Mouse (Mus musculus): ENCODE data around the gene Agtrap. TPM values are rescaled to one million over a fixed set of nuclear protein-coding genes. Genes with fewer than 3 reads are reported as not detected.
"Not testable (repeated sequence)": the region's sequence is repeated elsewhere in the genome, so short reads cannot be mapped to it uniquely, and the experiment has no call there.

The Agtrap gene
- polyA plus RNA-seq, 1 experiment from 2014 or later: 15.8 TPM

- ATAC-seq (replicated peaks; ENCODE audit: insufficient number of reproducible peaks, insufficient read depth, low FRiP score, low read depth): no peak
- Histone ChIP-seq H3K4me2 (no peak overlapping the region), H3K4me1 (replicated peaks) (peaks cover 15% of the 10 kb centered on the region), H3K9ac (no peak overlapping the region), H3K9me3 (replicated peaks) (no peaks in the 10 kb centered on the region), H3K36me3 (peaks cover 58% of the 10 kb centered on the region), H3K27me3 (no peaks in the 10 kb centered on the region), H3K27ac (peak overlapping the region; percentile 76), H3K4me3 (no peak overlapping the region)
- WGBS: 84% methylated on average over 7 of the region's 7 CpGs
Observed at GRCm38 (mm10) chr4:148056246-148056645, 31.6 kb downstream of the Agtrap start.

GRCm38 (mm10) chr4:148054961-148055695, 32.7 kb downstream of the Agtrap start:
- ATAC-seq (replicated peaks; ENCODE audit: insufficient number of reproducible peaks, insufficient read depth, low FRiP score, low read depth): no peak
- WGBS: 92% methylated on average over 21 of the region's 21 CpGs
- H3K27ac ChIP-seq: no peak overlapping the region

GRCm38 (mm10) chr4:148053417-148053920, 34.4 kb downstream of the Agtrap start:
- Histone ChIP-seq H3K36me3 (peaks cover 82% of the 10 kb centered on the region), H3K4me1 (replicated peaks) (peaks cover 12% of the 10 kb centered on the region), H3K9me3 (replicated peaks) (no peaks in the 10 kb centered on the region), H3K27me3 (no peaks in the 10 kb centered on the region), H3K9ac (no peak overlapping the region), H3K4me2 (no peak overlapping the region), H3K27ac (no peak overlapping the region), H3K4me3 (no peak overlapping the region)
- 92% methylated on average over 12 of the region's 12 CpGs for WGBS
- ATAC-seq (replicated peaks; ENCODE audit: insufficient number of reproducible peaks, insufficient read depth, low FRiP score, low read depth): no peak

More at GRCm38 (mm10) chr4:148054961-148055695, 32.7 kb downstream of the Agtrap start:
- Histone ChIP-seq H3K4me1 (replicated peaks) (peaks cover 12% of the 10 kb centered on the region), H3K9me3 (replicated peaks) (no peaks in the 10 kb centered on the region), H3K27me3 (no peaks in the 10 kb centered on the region), H3K4me3 (no peak overlapping the region), H3K36me3 (peaks cover 69% of the 10 kb centered on the region), H3K9ac (no peak overlapping the region), H3K4me2 (no peak overlapping the region)

GRCm38 (mm10) chr4:148052976-148053375, 34.9 kb downstream of the Agtrap start:
- WGBS: 64% methylated on average over 2 of the region's 2 CpGs

GRCm38 (mm10) chr4:148051886-148052285, 35.9 kb downstream of the Agtrap start:
- no peak for ATAC-seq (replicated peaks; ENCODE audit: insufficient number of reproducible peaks, insufficient read depth, low FRiP score, low read depth)
- H3K27ac ChIP-seq: no peak overlapping the region
- H3K9me3 ChIP-seq (replicated peaks): no peaks in the 10 kb centered on the region
- no peaks in the 10 kb centered on the region for H3K27me3 ChIP-seq
- H3K4me1 ChIP-seq (replicated peaks): peaks cover 7% of the 10 kb centered on the region; the same call in 1 of the 2 replicates
- H3K36me3 ChIP-seq: peaks cover 82% of the 10 kb centered on the region
- H3K4me2 ChIP-seq: no peak overlapping the region
- H3K4me3 ChIP-seq: no peak overlapping the region
- WGBS: 96% methylated on average over 11 of the region's 11 CpGs
- H3K9ac ChIP-seq: no peak overlapping the region

More at GRCm38 (mm10) chr4:148052976-148053375, 34.9 kb downstream of the Agtrap start:
- H3K27ac ChIP-seq: no peak overlapping the region
- peaks cover 87% of the 10 kb centered on the region for H3K36me3 ChIP-seq
- no peaks in the 10 kb centered on the region for H3K27me3 ChIP-seq
- no peak overlapping the region for H3K4me3 ChIP-seq
- 0 out of 2 replicates have a peak, but pooled peaks have one; percentile 12 for ATAC-seq (replicated peaks; ENCODE audit: insufficient number of reproducible peaks, insufficient read depth, low FRiP score, low read depth)
- H3K9me3 ChIP-seq (replicated peaks): no peaks in the 10 kb centered on the region
- no peak overlapping the region for H3K9ac ChIP-seq
- peaks cover 12% of the 10 kb centered on the region for H3K4me1 ChIP-seq (replicated peaks)
- H3K4me2 ChIP-seq: no peak overlapping the region

GRCm38 (mm10) chr4:148051046-148051776, 36.6 kb downstream of the Agtrap start:
- H3K4me3 ChIP-seq: no peak overlapping the region
- H3K27ac ChIP-seq: no peak overlapping the region
- peaks cover 77% of the 10 kb centered on the region for H3K36me3 ChIP-seq
- no peaks in the 10 kb centered on the region for H3K27me3 ChIP-seq
- ATAC-seq (replicated peaks; ENCODE audit: insufficient number of reproducible peaks, insufficient read depth, low FRiP score, low read depth): no peak
- H3K4me2 ChIP-seq: no peak overlapping the region
- H3K9ac ChIP-seq: no peak overlapping the region
- 90% methylated on average over 13 of the region's 13 CpGs for WGBS
- H3K9me3 ChIP-seq (replicated peaks): no peaks in the 10 kb centered on the region
- peaks cover 6% of the 10 kb centered on the region; the same call in 1 of the 2 replicates for H3K4me1 ChIP-seq (replicated peaks)

GRCm38 (mm10) chr4:148050396-148050914, 37.4 kb downstream of the Agtrap start:
- H3K4me3 ChIP-seq; ATAC-seq (replicated peaks; ENCODE audit: insufficient number of reproducible peaks, insufficient read depth, low FRiP score, low read depth); H3K27me3 ChIP-seq; H3K4me2 ChIP-seq; H3K9me3 ChIP-seq (replicated peaks); H3K9ac ChIP-seq; H3K27ac ChIP-seq; H3K4me1 ChIP-seq (replicated peaks): not testable (repeated sequence)
- H3K36me3 ChIP-seq: peaks cover 70% of the 10 kb centered on the region
- 90% methylated on average over 3 of the region's 3 CpGs for WGBS

GRCm38 (mm10) chr4:148046450-148047031, 41.3 kb downstream of the Agtrap start:
- Histone ChIP-seq H3K4me3 (no peak overlapping the region), H3K27ac (no peak overlapping the region), H3K36me3 (peaks cover 52% of the 10 kb centered on the region), H3K9me3 (replicated peaks) (no peaks in the 10 kb centered on the region), H3K9ac (no peak overlapping the region), H3K4me1 (replicated peaks) (peaks cover 25% of the 10 kb centered on the region), H3K4me2 (no peak overlapping the region), H3K27me3 (no peaks in the 10 kb centered on the region)
- WGBS: 51% methylated on average over 4 of the region's 4 CpGs
- ATAC-seq (replicated peaks; ENCODE audit: insufficient number of reproducible peaks, insufficient read depth, low FRiP score, low read depth): no peak

GRCm38 (mm10) chr4:148044113-148044512, 43.7 kb downstream of the Agtrap start:
- Histone ChIP-seq H3K4me3 (no peak overlapping the region), H3K9me3 (replicated peaks) (no peaks in the 10 kb centered on the region), H3K27me3 (no peaks in the 10 kb centered on the region), H3K4me2 (no peak overlapping the region), H3K27ac (no peak overlapping the region), H3K9ac (no peak overlapping the region), H3K4me1 (replicated peaks) (peaks cover 46% of the 10 kb centered on the region), H3K36me3 (peaks cover 31% of the 10 kb centered on the region)
- 88% methylated on average over 2 of the region's 2 CpGs for WGBS
- no peak for ATAC-seq (replicated peaks; ENCODE audit: insufficient number of reproducible peaks, insufficient read depth, low FRiP score, low read depth)

- H3K27ac ChIP-seq; H3K9me3 ChIP-seq (replicated peaks); H3K27me3 ChIP-seq; H3K9ac ChIP-seq; H3K4me3 ChIP-seq; ATAC-seq (replicated peaks; ENCODE audit: insufficient number of reproducible peaks, insufficient read depth, low FRiP score, low read depth); H3K4me2 ChIP-seq: not testable (repeated sequence)
- H3K36me3 ChIP-seq: peaks cover 23% of the 10 kb centered on the region
- peaks cover 46% of the 10 kb centered on the region for H3K4me1 ChIP-seq (replicated peaks)
- WGBS: 86% methylated on average over 8 of the region's 8 CpGs
Observed at GRCm38 (mm10) chr4:148043327-148043726, 44.5 kb downstream of the Agtrap start.

GRCm38 (mm10) chr4:148041611-148042191, 46.1 kb downstream of the Agtrap start:
- 3% methylated on average over 16 of the region's 16 CpGs for WGBS

More at GRCm38 (mm10) chr4:148041611-148042191, 46.1 kb downstream of the Agtrap start:
- H3K27me3 ChIP-seq: no peaks in the 10 kb centered on the region
- no peak for ATAC-seq (replicated peaks; ENCODE audit: insufficient number of reproducible peaks, insufficient read depth, low FRiP score, low read depth)
- peak overlapping the region; percentile 81 for H3K4me3 ChIP-seq
- H3K27ac ChIP-seq: peak overlapping the region; percentile 83
- H3K9ac ChIP-seq: peak overlapping the region; percentile 57
- peaks cover 15% of the 10 kb centered on the region for H3K36me3 ChIP-seq
- H3K4me2 ChIP-seq: peak overlapping the region; percentile 85
- H3K4me1 ChIP-seq (replicated peaks): peaks cover 56% of the 10 kb centered on the region
- no peaks in the 10 kb centered on the region for H3K9me3 ChIP-seq (replicated peaks)

Measured in heart, embryonic 15.5 days (tissue).